ENCODE assay signal across 20 mouse cellular contexts in genomic region chr1:171652734-171653133, GRCm38 (mm10). TPM values are rescaled to one million over a fixed set of nuclear protein-coding genes. Genes with fewer than 3 reads are reported as not detected.
"Had no signal": no experiment of that assay in that cellular context is flagged by ENCODE, and none has a peak within 500 bp of the region (broad histone marks: within the 10 kb centered on the region; RNA-seq: fewer than 3 reads in every experiment).

TSS of gene Slamf7 (minus strand) at chr1:171653035.

- H3K27me3 ChIP-seq: limb, embryonic 15.5 days; liver, embryonic 13.5 days; midbrain, embryonic 15.5 days; neural tube, embryonic 13.5 days had no signal

- H3K4me1 ChIP-seq: limb, embryonic 15.5 days; liver, embryonic 13.5 days; megakaryocyte, embryonic 14.5 days; midbrain, embryonic 15.5 days; neural tube, embryonic 13.5 days had no signal

- H3K27ac ChIP-seq: left cerebral cortex, adult 2 months; limb, embryonic 15.5 days; liver, embryonic 13.5 days; midbrain, embryonic 15.5 days; neural tube, embryonic 13.5 days had no signal

- H3K4me3 ChIP-seq: left cerebral cortex, adult 2 months; limb, embryonic 15.5 days; liver, embryonic 13.5 days; megakaryocyte, embryonic 14.5 days; midbrain, embryonic 15.5 days; neural tube, embryonic 13.5 days had no signal

- H3K9me3 ChIP-seq: limb, embryonic 15.5 days; liver, embryonic 13.5 days; midbrain, embryonic 15.5 days; neural tube, embryonic 13.5 days had no signal

- H3K36me3 ChIP-seq: limb, embryonic 15.5 days; liver, embryonic 13.5 days; midbrain, embryonic 15.5 days; neural tube, embryonic 13.5 days had no signal

- ATAC-seq: lung, postnatal 0 days; midbrain, embryonic 15.5 days had no signal

- DNase-seq: kidney, adult 11 months; kidney, postnatal 14 days; liver, embryonic 13.5 days; lung, adult 2 months; lung, postnatal 4 days; right cerebral cortex, adult 18-20 months; right cerebral cortex, postnatal 25 days; thymus, postnatal 36 days had no signal

- H3K4me2 ChIP-seq: limb, embryonic 15.5 days; liver, embryonic 13.5 days; midbrain, embryonic 11.5 days; midbrain, embryonic 15.5 days; neural tube, embryonic 13.5 days had no signal

- H3K9ac ChIP-seq: limb, embryonic 15.5 days; liver, embryonic 13.5 days; midbrain, embryonic 15.5 days; neural tube, embryonic 13.5 days had no signal

RNA-seq across cellular contexts. Expression of gene Slamf7, which starts in this region (rescaled TPM):
- total RNA-seq: layer of hippocampus, postnatal 14 days; left cerebral cortex, postnatal 25 days had no signal
- polyA plus RNA-seq: intestine, embryonic 14.5 days; kidney, embryonic 14.5 days; limb, embryonic 11.5 days; liver, embryonic 13.5 days; midbrain, embryonic 11.5 days; midbrain, embryonic 15.5 days; neural tube, embryonic 13.5 days had no signal
